Mouse (Mus musculus) ovary, adult 18-20 months (tissue): ENCODE data around the gene Gm21060.
A peak's percentile ranks its signal among the peaks of the same experiment; 100 is the strongest.
"Not testable (repeated sequence)": the region's sequence is repeated elsewhere in the genome, so short reads cannot be mapped to it uniquely, and the experiment has no call there.

Experiments used
- DNase-seq: peaks from one replicate; pipeline ENCODE4 v3.0.0; 2022; ENCODE audit warnings: low spot score, mixed read lengths

Gm21060 gene

GRCm38 (mm10) chr19:61296969-61297368 is at the start of gene Gm21060:
Gene Gm21060, minus strand, starts transcription at chr19:61297069.
- no peak for DNase-seq

GRCm38 (mm10) chr19:61320844-61321243 is 24.0 kb upstream of the Gm21060 start:
- not testable (repeated sequence) for DNase-seq

GRCm38 (mm10) chr19:61313185-61313584 is 16.3 kb upstream of the Gm21060 start:
- not testable (repeated sequence) for DNase-seq

- DNase-seq: not testable (repeated sequence)
Observed at GRCm38 (mm10) chr19:61312400-61312799, 15.5 kb upstream of the Gm21060 start.

- DNase-seq: not testable (repeated sequence)
Observed at GRCm38 (mm10) chr19:61308083-61308482, 11.2 kb upstream of the Gm21060 start.

GRCm38 (mm10) chr19:61285033-61285432 is 11.8 kb downstream of the Gm21060 start:
- not testable (repeated sequence) for DNase-seq

- DNase-seq: no peak
Observed at GRCm38 (mm10) chr19:61283581-61283980, 13.3 kb downstream of the Gm21060 start.

GRCm38 (mm10) chr19:61275446-61275845 is 21.4 kb downstream of the Gm21060 start:
- no peak for DNase-seq

- not testable (repeated sequence) for DNase-seq
Observed at GRCm38 (mm10) chr19:61269141-61269540, 27.7 kb downstream of the Gm21060 start.

- no peak for DNase-seq
Observed at GRCm38 (mm10) chr19:61267141-61267540, 29.7 kb downstream of the Gm21060 start.

- DNase-seq: no peak
Observed at GRCm38 (mm10) chr19:61266651-61267050, 30.2 kb downstream of the Gm21060 start.

- no peak for DNase-seq
Observed at GRCm38 (mm10) chr19:61266246-61266615, 30.6 kb downstream of the Gm21060 start.

GRCm38 (mm10) chr19:61265349-61266245 is 31.3 kb downstream of the Gm21060 start:
- peak; percentile 76 for DNase-seq

GRCm38 (mm10) chr19:61264933-61265332 is 31.9 kb downstream of the Gm21060 start:
- no peak for DNase-seq

GRCm38 (mm10) chr19:61264227-61264626 is 32.6 kb downstream of the Gm21060 start:
- no peak for DNase-seq

- no peak for DNase-seq
Observed at GRCm38 (mm10) chr19:61261241-61261640, 35.6 kb downstream of the Gm21060 start.

- DNase-seq: no peak
Observed at GRCm38 (mm10) chr19:61257733-61258132, 39.1 kb downstream of the Gm21060 start.

GRCm38 (mm10) chr19:61256166-61256887 is 40.5 kb downstream of the Gm21060 start:
- DNase-seq: no peak

- DNase-seq: not testable (repeated sequence)
Observed at GRCm38 (mm10) chr19:61247334-61247733, 49.5 kb downstream of the Gm21060 start.
